Mouse (Mus musculus): ENCODE results near the gene Gm7534. TPM values are rescaled to one million over a fixed set of nuclear protein-coding genes. Genes with fewer than 3 reads are reported as not detected.

The Gm7534 gene
- polyA plus RNA-seq, 1 experiment from 2014 or later, result 0.20 TPM

- ATAC-seq (ENCODE audit: insufficient number of reproducible peaks, low FRiP score, low TSS enrichment, low read depth), result no peak
- no peak overlapping the region for H3K4me3 ChIP-seq (replicated peaks)
- H3K27me3 ChIP-seq, result no peaks in the 10 kb centered on the region
Measured at GRCm38 (mm10) chr4:134199371-134199770, 3.4 kb downstream of the Gm7534 start.

DNA sequence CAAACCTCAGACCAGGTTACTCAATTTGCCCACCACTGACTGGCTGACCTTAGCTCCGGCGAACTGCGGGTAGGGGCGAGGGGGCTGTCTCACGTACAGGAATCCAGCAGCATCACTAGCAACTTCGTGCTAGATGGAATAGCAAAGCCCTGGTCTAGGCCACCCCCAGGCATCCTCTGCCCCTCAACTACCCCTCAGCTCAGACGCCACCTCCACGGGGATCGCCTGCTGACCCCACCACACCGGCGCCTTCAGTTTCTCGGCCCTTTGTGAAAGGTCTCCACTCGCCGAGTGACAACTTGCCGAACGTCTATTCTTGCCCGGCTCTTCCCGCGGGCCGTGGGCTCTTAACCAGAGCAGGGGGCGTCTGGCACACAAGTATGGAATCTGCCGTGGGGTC lies 16.5 kb downstream of the Gm7534 start:
- H3K4me3 ChIP-seq (replicated peaks), result peak overlapping the region; percentile 70
- no peaks in the 10 kb centered on the region for H3K36me3 ChIP-seq
- H3K9ac ChIP-seq, result peak overlapping the region; percentile 47
- no peak for ATAC-seq (ENCODE audit: insufficient number of reproducible peaks, low FRiP score, low TSS enrichment, low read depth)
- H3K27ac ChIP-seq (replicated peaks), result peak overlapping the region; percentile 84
- peak overlapping the region; percentile 83 for H3K4me2 ChIP-seq (replicated peaks)
- peaks cover 10% of the 10 kb centered on the region for H3K4me1 ChIP-seq
- H3K9me3 ChIP-seq (replicated peaks), result no peaks in the 10 kb centered on the region
- under 1% methylated on average over 22 of the region's 22 CpGs for WGBS
- H3K27me3 ChIP-seq, result no peaks in the 10 kb centered on the region

More at GRCm38 (mm10) chr4:134199371-134199770, 3.4 kb downstream of the Gm7534 start:
- no peaks in the 10 kb centered on the region for H3K9me3 ChIP-seq (replicated peaks)
- 71% methylated on average over 2 of the region's 2 CpGs for WGBS
- no peak overlapping the region for H3K9ac ChIP-seq
- H3K4me1 ChIP-seq, result no peaks in the 10 kb centered on the region
- H3K36me3 ChIP-seq, result no peaks in the 10 kb centered on the region
- no peak overlapping the region for H3K4me2 ChIP-seq (replicated peaks)
- no peak overlapping the region for H3K27ac ChIP-seq (replicated peaks)

- peak overlapping the region; percentile 70 for H3K4me3 ChIP-seq (replicated peaks)
- H3K27me3 ChIP-seq, result no peaks in the 10 kb centered on the region
- H3K36me3 ChIP-seq, result peaks cover 3% of the 10 kb centered on the region; the same call in 1 of the 2 replicates
- no peak overlapping the region for H3K27ac ChIP-seq (replicated peaks)
- peaks cover 10% of the 10 kb centered on the region for H3K4me1 ChIP-seq
- H3K9me3 ChIP-seq (replicated peaks), result no peaks in the 10 kb centered on the region
- 82% methylated on average over 3 of the region's 3 CpGs for WGBS
- ATAC-seq (ENCODE audit: insufficient number of reproducible peaks, low FRiP score, low TSS enrichment, low read depth), result no peak
- H3K4me2 ChIP-seq (replicated peaks), result peak overlapping the region; percentile 83
- peak overlapping the region; percentile 47 for H3K9ac ChIP-seq
Measured at GRCm38 (mm10) chr4:134185569-134185968, 17.2 kb downstream of the Gm7534 start.

- WGBS, result 86% methylated on average over 3 of the region's 3 CpGs
- Histone ChIP-seq H3K27ac (replicated peaks) (no peak overlapping the region), H3K9me3 (replicated peaks) (no peaks in the 10 kb centered on the region)
Measured at GRCm38 (mm10) chr4:134183711-134184110, 19.1 kb downstream of the Gm7534 start.

GRCm38 (mm10) chr4:134181825-134182224 lies 21.0 kb downstream of the Gm7534 start:
- Histone ChIP-seq H3K9me3 (replicated peaks) (no peaks in the 10 kb centered on the region), H3K36me3 (peaks cover 4% of the 10 kb centered on the region; the same call in 1 of the 2 replicates), H3K9ac (no peak overlapping the region), H3K4me2 (replicated peaks) (no peak overlapping the region), H3K4me3 (replicated peaks) (no peak overlapping the region), H3K27ac (replicated peaks) (no peak overlapping the region), H3K4me1 (peaks cover 10% of the 10 kb centered on the region), H3K27me3 (no peaks in the 10 kb centered on the region)
- ATAC-seq (ENCODE audit: insufficient number of reproducible peaks, low FRiP score, low TSS enrichment, low read depth), result no peak

More at GRCm38 (mm10) chr4:134183711-134184110, 19.1 kb downstream of the Gm7534 start:
- peaks cover 4% of the 10 kb centered on the region; the same call in 1 of the 2 replicates for H3K36me3 ChIP-seq
- ATAC-seq (ENCODE audit: insufficient number of reproducible peaks, low FRiP score, low TSS enrichment, low read depth), result no peak
- no peaks in the 10 kb centered on the region for H3K27me3 ChIP-seq
- no peak overlapping the region for H3K4me2 ChIP-seq (replicated peaks)
- no peak overlapping the region for H3K9ac ChIP-seq
- no peak overlapping the region for H3K4me3 ChIP-seq (replicated peaks)
- peaks cover 10% of the 10 kb centered on the region for H3K4me1 ChIP-seq

- 94% methylated on average over 1 of the region's 1 CpGs for WGBS
- Histone ChIP-seq H3K27ac (replicated peaks) (no peak overlapping the region), H3K4me2 (replicated peaks) (no peak overlapping the region), H3K27me3 (no peaks in the 10 kb centered on the region), H3K4me3 (replicated peaks) (no peak overlapping the region), H3K9me3 (replicated peaks) (no peaks in the 10 kb centered on the region), H3K4me1 (peaks cover 8% of the 10 kb centered on the region), H3K9ac (no peak overlapping the region), H3K36me3 (peaks cover 4% of the 10 kb centered on the region; the same call in 1 of the 2 replicates)
- no peak for ATAC-seq (ENCODE audit: insufficient number of reproducible peaks, low FRiP score, low TSS enrichment, low read depth)
Measured at GRCm38 (mm10) chr4:134181112-134181511, 21.7 kb downstream of the Gm7534 start.

DNA sequence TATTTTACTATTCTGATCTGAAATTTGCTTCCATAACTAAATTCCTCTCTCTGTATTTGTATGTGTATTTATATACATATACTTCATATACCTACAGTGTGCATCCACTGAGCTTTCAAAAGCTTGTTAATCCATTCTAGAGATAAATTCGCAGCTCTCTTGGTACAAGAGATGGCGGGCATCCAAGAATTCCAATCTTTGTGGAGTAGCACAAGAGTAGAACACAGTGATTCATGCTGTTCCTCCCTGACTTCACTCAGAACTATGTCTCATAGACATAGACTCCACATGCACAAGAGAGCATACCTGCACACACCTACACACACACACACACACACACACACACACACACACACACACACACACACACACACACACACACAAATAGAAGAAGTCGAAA lies 30.4 kb downstream of the Gm7534 start:
- no peak for ATAC-seq (ENCODE audit: insufficient number of reproducible peaks, low FRiP score, low TSS enrichment, low read depth)
- no peak overlapping the region for H3K9ac ChIP-seq
- H3K27ac ChIP-seq (replicated peaks), result no peak overlapping the region
- H3K4me2 ChIP-seq (replicated peaks), result no peak overlapping the region
- H3K27me3 ChIP-seq, result no peaks in the 10 kb centered on the region
- no peak overlapping the region for H3K4me3 ChIP-seq (replicated peaks)
- no peaks in the 10 kb centered on the region for H3K4me1 ChIP-seq
- 79% methylated on average over 3 of the region's 3 CpGs for WGBS
- no peaks in the 10 kb centered on the region for H3K9me3 ChIP-seq (replicated peaks)
- 0 out of 2 replicates have a peak, but pooled peaks cover 4% of the 10 kb centered on the region for H3K36me3 ChIP-seq

DNA sequence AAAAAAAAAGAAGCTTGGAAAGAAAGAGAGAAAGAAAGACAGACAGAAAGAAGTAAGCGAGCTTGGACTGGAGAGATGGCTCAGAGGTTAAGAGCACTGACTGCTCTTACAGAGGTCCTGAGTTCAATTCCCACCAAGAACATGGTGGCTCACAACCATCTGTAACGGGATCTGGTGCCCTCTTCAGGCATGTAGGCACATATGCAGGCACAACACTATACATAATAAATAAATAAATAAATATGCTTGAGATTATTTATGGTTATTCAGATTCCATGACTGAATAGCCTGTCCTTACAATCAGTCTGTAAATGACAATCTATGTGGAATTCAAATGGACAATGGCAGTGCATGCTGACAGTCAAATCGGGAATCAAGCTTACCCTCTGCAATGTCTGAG lies 35.9 kb downstream of the Gm7534 start:
- no peak overlapping the region for H3K27ac ChIP-seq (replicated peaks)
- H3K4me2 ChIP-seq (replicated peaks), result no peak overlapping the region
- 95% methylated on average over 3 of the region's 3 CpGs for WGBS
- no peaks in the 10 kb centered on the region for H3K27me3 ChIP-seq
- H3K4me1 ChIP-seq, result 0 out of 2 replicates have a peak, but pooled peaks cover 9% of the 10 kb centered on the region
- H3K9ac ChIP-seq, result no peak overlapping the region
- H3K4me3 ChIP-seq (replicated peaks), result no peak overlapping the region
- no peak for ATAC-seq (ENCODE audit: insufficient number of reproducible peaks, low FRiP score, low TSS enrichment, low read depth)
- H3K9me3 ChIP-seq (replicated peaks), result no peaks in the 10 kb centered on the region
- H3K36me3 ChIP-seq, result 0 out of 2 replicates have a peak, but pooled peaks cover 4% of the 10 kb centered on the region

GRCm38 (mm10) chr4:134165548-134166465 lies 37.0 kb downstream of the Gm7534 start:
- 86% methylated on average over 3 of the region's 3 CpGs for WGBS
- Histone ChIP-seq H3K27me3 (no peaks in the 10 kb centered on the region), H3K4me3 (replicated peaks) (no peak overlapping the region), H3K27ac (replicated peaks) (no peak overlapping the region), H3K4me2 (replicated peaks) (no peak overlapping the region), H3K36me3 (0 out of 2 replicates have a peak, but pooled peaks cover 4% of the 10 kb centered on the region), H3K9ac (no peak overlapping the region), H3K4me1 (0 out of 2 replicates have a peak, but pooled peaks cover 9% of the 10 kb centered on the region), H3K9me3 (replicated peaks) (no peaks in the 10 kb centered on the region)
- no peak for ATAC-seq (ENCODE audit: insufficient number of reproducible peaks, low FRiP score, low TSS enrichment, low read depth)

GRCm38 (mm10) chr4:134165024-134165423 lies 37.8 kb downstream of the Gm7534 start:
- H3K9me3 ChIP-seq (replicated peaks), result no peaks in the 10 kb centered on the region
- no peak overlapping the region for H3K9ac ChIP-seq
- 43% methylated on average over 6 of the region's 6 CpGs for WGBS
- 0 out of 2 replicates have a peak, but pooled peaks cover 9% of the 10 kb centered on the region for H3K4me1 ChIP-seq
- no peaks in the 10 kb centered on the region for H3K27me3 ChIP-seq
- H3K36me3 ChIP-seq, result 0 out of 2 replicates have a peak, but pooled peaks cover 4% of the 10 kb centered on the region
- H3K4me2 ChIP-seq (replicated peaks), result no peak overlapping the region
- no peak for ATAC-seq (ENCODE audit: insufficient number of reproducible peaks, low FRiP score, low TSS enrichment, low read depth)
- 0 out of 2 replicates have a peak overlapping the region, but pooled peaks have one; percentile 63 for H3K27ac ChIP-seq (replicated peaks)
- no peak overlapping the region for H3K4me3 ChIP-seq (replicated peaks)

GRCm38 (mm10) chr4:134164591-134164990 lies 38.2 kb downstream of the Gm7534 start:
- Histone ChIP-seq H3K9me3 (replicated peaks) (no peaks in the 10 kb centered on the region), H3K4me1 (0 out of 2 replicates have a peak, but pooled peaks cover 9% of the 10 kb centered on the region), H3K36me3 (0 out of 2 replicates have a peak, but pooled peaks cover 4% of the 10 kb centered on the region), H3K9ac (no peak overlapping the region), H3K4me2 (replicated peaks) (no peak overlapping the region), H3K27ac (replicated peaks) (0 out of 2 replicates have a peak overlapping the region, but pooled peaks have one; percentile 63), H3K27me3 (no peaks in the 10 kb centered on the region), H3K4me3 (replicated peaks) (no peak overlapping the region)
- 88% methylated on average over 5 of the region's 6 CpGs for WGBS
- ATAC-seq (ENCODE audit: insufficient number of reproducible peaks, low FRiP score, low TSS enrichment, low read depth), result no peak

Measured in embryonic facial prominence, embryonic 15.5 days (tissue).